Mouse (Mus musculus): ENCODE measurements around the gene Pradc1.

DNA sequence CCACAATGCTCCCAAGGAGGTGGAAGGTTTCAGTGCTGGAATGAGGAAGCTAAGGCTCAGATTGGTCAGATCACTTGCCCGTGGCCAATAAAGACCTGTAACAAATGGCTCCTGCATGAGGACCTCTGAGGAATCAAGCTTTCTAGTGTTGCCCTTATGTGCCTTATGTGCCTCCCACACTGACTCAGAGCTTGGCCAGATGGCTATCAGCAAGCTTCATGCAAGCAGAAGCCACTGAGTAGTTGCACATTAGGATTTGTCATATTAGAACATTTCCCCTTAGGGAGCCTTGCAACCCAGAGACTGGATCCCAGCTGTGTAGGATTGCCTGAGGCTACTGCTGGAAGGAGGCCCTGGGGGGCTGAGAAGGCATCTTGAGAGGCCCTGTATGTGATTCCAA, 48.6 kb upstream of the Pradc1 start:
- TF ChIP-seq CTCF (IDR thresholded peaks at IDR 0.05; ENCODE audit: low read depth, low read length) (no peak), POLR2A (IDR thresholded peaks at IDR 0.05; ENCODE audit: extremely low read depth, insufficient read depth, low read length) (no peak)
